Comparison of ENCODE assay signal across 8 mouse cellular contexts in genomic region chr6:83866954-83867597, GRCm38 (mm10). TPM values are rescaled to one million over a fixed set of nuclear protein-coding genes. Genes with fewer than 3 reads are reported as not detected.
DNase-seq lines count a peak whose midpoint lies in the region; ATAC-seq lines count a peak whose summit lies in the region.

Gene Zfp638 (plus strand): TSS chr6:83867109.

- peak; percentile 97 for ATAC-seq in hindbrain, embryonic 15.5 days (ENCODE audit: low FRiP score, low read depth)

- peak within 1 kb of the TSS; percentile 72 for H3K27ac ChIP-seq in hindbrain, embryonic 15.5 days (replicated peaks)

- H3K4me3 ChIP-seq in hindbrain, embryonic 15.5 days, result peak within 1 kb of the TSS; percentile 88

- H3K9ac ChIP-seq in hindbrain, embryonic 15.5 days, result peak within 1 kb of the TSS; percentile 71

- under 1% methylated on average over 50 of the region's 50 CpGs for WGBS in hindbrain, embryonic 15.5 days

- H3K4me1 ChIP-seq in hindbrain, embryonic 15.5 days (replicated peaks), result peaks cover 17% of the 10 kb centered on the region

- peak; percentile 93 for DNase-seq in R1 (ENCODE audit: low read depth, low spot score)
- DNase-seq in cerebellum, postnatal 25 days, result peak; percentile 96 to 97
- DNase-seq in frontal cortex, postnatal 36 days (ENCODE audit: low spot score in 2 of 2), result peak; percentile 95 to 96
- DNase-seq in left cerebral cortex, adult 11 months (ENCODE audit: low spot score), result peak; percentile 88
- DNase-seq in lung, postnatal 4 days, result peak; percentile 93 to 96
- peak; percentile 86 for DNase-seq in retina, postnatal 7 days (ENCODE audit: low read depth, low spot score)
- DNase-seq in urinary bladder, adult 2 months (ENCODE audit: low spot score), result peak; percentile 85

- H3K4me2 ChIP-seq in hindbrain, embryonic 15.5 days, result peak within 1 kb of the TSS; percentile 100

- H3K36me3 ChIP-seq in hindbrain, embryonic 15.5 days, result no peaks in the 10 kb centered on the region

- no peaks in the 10 kb centered on the region for H3K9me3 ChIP-seq in hindbrain, embryonic 15.5 days

- H3K27me3 ChIP-seq in hindbrain, embryonic 15.5 days, result 0 out of 2 replicates have a peak, but pooled peaks cover 2% of the 10 kb centered on the region

RNA-seq across cellular contexts. Expression of gene Zfp638, which starts in this region (rescaled TPM):
- 65.4 and 74.5 TPM in 2 replicates for polyA plus RNA-seq in hindbrain, embryonic 15.5 days (2015; fragmentation: Nextera tagmentation; extraction: Ambion mirVana)
- polyA plus RNA-seq in urinary bladder, adult 2 months (2012; rRNA removed), result 37.0 and 38.6 TPM in 2 replicates

Comparison
In these comparisons a context has a peak if more than half of its experiments do, and no peak if none do; other contexts are left out.
1. Peak in every context shown above with its lines: DNase-seq, ATAC-seq, H3K4me3 ChIP-seq and H3K27ac ChIP-seq.